Mouse (Mus musculus): ENCODE results near the gene Faim. TPM values are rescaled to one million over a fixed set of nuclear protein-coding genes. Genes with fewer than 3 reads are reported as not detected.

Faim gene
- total RNA-seq, 4 experiments from 2014 or later = 27.0 to 36.2 (median 30.2) TPM

DNA sequence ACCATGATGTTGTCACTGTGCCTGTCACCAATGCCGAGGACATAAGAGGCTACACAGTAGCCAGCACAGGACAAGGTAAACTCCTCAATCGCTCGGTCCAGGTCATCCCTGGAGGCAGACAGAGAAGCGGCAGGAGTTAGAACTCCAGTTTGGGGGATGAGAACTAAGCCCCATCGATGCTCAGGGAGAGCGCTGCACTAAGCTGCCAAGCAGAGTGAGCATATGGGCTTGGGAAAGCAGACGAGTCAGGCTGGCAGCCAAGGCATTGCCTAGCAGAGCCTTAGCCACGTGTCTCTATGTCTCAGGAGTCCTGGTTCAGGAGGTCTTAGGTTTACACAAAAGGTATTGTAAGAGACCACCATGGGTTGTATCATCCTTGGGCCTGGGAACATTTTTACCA lies 58.6 kb downstream of the Faim start:
- no peak for DNase-seq (ENCODE audit: low spot score in 2 of 2)

DNA sequence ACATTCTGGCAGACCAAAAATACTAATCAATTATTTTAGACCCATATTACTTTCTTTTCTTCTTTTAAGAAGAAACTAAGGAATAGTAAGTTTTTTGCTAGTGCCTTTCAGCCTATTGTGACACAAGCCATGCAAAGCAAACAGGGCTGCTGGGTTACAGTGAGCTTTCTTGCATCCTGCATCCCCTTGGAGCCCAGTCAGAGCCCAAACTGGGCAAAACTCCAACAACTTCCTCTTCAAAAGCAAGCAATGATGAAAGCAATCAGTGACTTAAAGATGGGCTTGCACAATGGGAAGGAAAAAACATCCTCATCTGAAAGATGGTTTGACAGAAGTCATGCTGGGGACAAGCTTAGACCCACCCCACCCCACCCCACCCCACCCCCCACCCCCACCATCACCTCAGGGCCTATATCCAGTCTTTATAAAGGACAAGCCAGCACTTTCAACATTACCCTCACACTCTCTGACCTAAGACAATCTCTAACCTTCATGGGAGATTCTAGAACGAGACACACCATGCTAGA lies 62.6 kb downstream of the Faim start:
- DNase-seq (ENCODE audit: low spot score in 2 of 2) = no peak

DNA sequence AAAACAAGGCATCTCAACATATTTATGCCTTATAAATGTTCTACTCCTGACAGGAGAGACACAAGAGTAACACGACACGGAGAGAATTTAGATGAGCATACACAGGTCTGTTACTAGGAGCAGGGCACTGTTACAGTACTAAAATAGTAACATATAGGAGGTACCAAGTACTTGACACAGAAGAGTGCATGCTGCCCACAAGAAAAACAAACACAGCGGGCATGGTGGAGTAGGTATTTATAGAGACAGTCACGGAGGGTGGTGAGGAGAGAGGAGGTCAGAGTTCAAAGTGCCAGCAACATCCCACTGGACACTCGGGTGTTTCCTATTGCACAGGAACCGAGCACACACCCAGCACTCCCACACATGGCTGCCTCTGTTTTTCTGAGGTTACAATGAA lies 63.6 kb downstream of the Faim start:
- no peak for DNase-seq (ENCODE audit: low spot score in 2 of 2)

Other genes with a start within 250 kb of the Faim start
- gene Prr23a1, start 143.9 kb upstream of the Faim start, total RNA-seq (2022) = not detected
- gene Prr23a2, start 129.9 kb upstream of the Faim start, total RNA-seq (2022) = not detected
- not detected for gene Prr23a3, start 121.6 kb upstream of the Faim start, total RNA-seq (2022)
- not detected for gene 7420426K07Rik, start 83.3 kb upstream of the Faim start, total RNA-seq (2022)
- gene Foxl2, start 31.1 kb upstream of the Faim start, total RNA-seq (2022) = 1 to 10 TPM in 1 of 4 experiments, under 1 TPM in 3; 0.72 to 1.1 (median 0.90) TPM
- gene Gm1123, start 49.3 kb downstream of the Faim start, total RNA-seq (2022) = under 1 TPM in 1 of 4 experiments, not detected in 3; 0.23 TPM
- gene Pik3cb, start 154.2 kb downstream of the Faim start, total RNA-seq (2022) = 10 to 100 TPM; 21.1 to 25.4 (median 24.5) TPM

Measured in left cerebral cortex, adult 8-10 months (tissue).